8 mouse cellular contexts compared by ENCODE assay signal in the genomic region with DNA sequence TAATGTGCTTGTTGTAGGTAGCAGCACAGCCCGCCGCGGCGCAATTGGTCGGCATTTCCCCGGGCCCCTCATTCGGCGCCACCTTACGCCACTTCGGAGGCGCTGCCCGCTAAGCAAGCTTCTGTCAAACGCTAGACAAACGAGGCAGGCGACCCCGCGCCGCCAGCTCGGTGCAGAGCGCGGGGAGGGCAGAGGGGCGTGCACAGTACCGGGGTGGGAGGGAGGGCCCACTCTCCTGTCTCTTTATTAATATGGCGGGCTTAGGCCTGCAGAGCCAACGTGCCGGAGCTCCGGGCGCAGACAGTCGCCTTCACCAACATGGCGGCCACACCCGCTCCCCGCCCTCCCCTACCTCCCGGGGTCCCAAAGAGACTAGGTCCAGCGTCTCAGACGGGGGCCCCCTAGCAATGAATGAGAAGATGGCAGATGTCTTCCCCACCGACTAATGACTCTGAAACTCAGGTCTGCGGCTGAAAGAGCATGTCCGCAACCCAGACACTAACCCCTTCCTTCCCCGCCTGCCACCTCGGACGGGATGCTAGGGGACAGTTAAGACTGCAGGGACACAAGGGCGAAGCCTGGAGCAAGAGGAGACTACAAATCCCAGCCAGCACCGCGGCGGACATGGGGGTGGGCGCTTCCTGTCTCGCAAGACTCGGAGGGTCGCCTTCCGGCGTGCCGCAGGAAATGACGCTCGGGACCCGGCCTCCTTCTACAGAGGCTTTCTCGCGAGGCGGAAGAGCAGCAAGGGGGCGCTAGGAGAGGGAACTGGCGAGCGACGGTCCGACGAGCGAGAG. TPM values are rescaled to one million over a fixed set of nuclear protein-coding genes. Genes with fewer than 3 reads are reported as not detected.
A peak's percentile ranks its signal among the peaks of the same experiment; 100 is the strongest.
DNase-seq lines count a peak whose midpoint lies in the region; ATAC-seq and TF ChIP-seq lines count a peak whose summit lies in the region.

A gene (minus strand): TSS at position 223 of the 797 bp plus-strand sequence.
A gene (plus strand): TSS at position 739 of the 797 bp plus-strand sequence.

- no peak for TF ChIP-seq RAD21 in MEL (IDR thresholded peaks at IDR 0.05; ENCODE audit: low read depth, low read length)

- peak in 2 of 3 experiments; percentile 55 to 61; a peak in 4 of 6 replicates for TF ChIP-seq CTCF in MEL (IDR thresholded peaks at IDR 0.05 in 2 of 3, conservative IDR thresholded peaks at IDR 0.05 in 1 of 3; ENCODE audit: control insufficient read depth in 1 of 3, insufficient read depth in 1 of 3, low read depth in 2 of 3, low read length in 3 of 3, poor library complexity in 1 of 3, severe bottlenecking in 1 of 3)
- peak; percentile 49; the same call in 1 of the 2 replicates for TF ChIP-seq CTCF in cerebellum, adult 2 months (IDR thresholded peaks at IDR 0.05; ENCODE audit: borderline replicate concordance, insufficient read depth, low read depth, low read length)
- TF ChIP-seq CTCF in forebrain, postnatal 0 days (IDR thresholded peaks at IDR 0.05; ENCODE audit: low read depth): peak; percentile 86

- peak within 1 kb of the TSS; percentile 64 for H3K4me2 ChIP-seq in forebrain, postnatal 0 days (ENCODE audit: low read depth)
- peak within 1 kb of the TSS; percentile 59 for H3K4me2 ChIP-seq in lung, embryonic 15.5 days

- DNase-seq in MEL (ENCODE audit: low read depth, low spot score): peak; percentile 99
- DNase-seq in cerebellum, adult 2 months: peak; percentile 98 to 99
- DNase-seq in forebrain, postnatal 0 days: peak; percentile 99
- DNase-seq in heart, postnatal 4 days: peak; percentile 98
- DNase-seq in layer of hippocampus, adult 8-10 months (ENCODE audit: low spot score in 2 of 2): peak; percentile 98
- DNase-seq in ovary, adult 18-20 months (ENCODE audit: low spot score): peak; percentile 97
- peak; percentile 99 for DNase-seq in thymus, postnatal 0 days (ENCODE audit: low spot score)

- peaks cover 5 to 16% of the 10 kb centered on the region in 2 experiments for H3K4me1 ChIP-seq in MEL (ENCODE audit: control insufficient read depth in 1 of 2, insufficient read depth in 2 of 2, low read length in 2 of 2)
- H3K4me1 ChIP-seq in cerebellum, adult 2 months (ENCODE audit: control insufficient read depth, insufficient read depth, low read length): peaks cover 7% of the 10 kb centered on the region; the same call in 1 of the 2 replicates
- H3K4me1 ChIP-seq in forebrain, postnatal 0 days (ENCODE audit: insufficient read depth): peaks cover 32% of the 10 kb centered on the region
- H3K4me1 ChIP-seq in lung, embryonic 15.5 days: peaks cover 29% of the 10 kb centered on the region

- peak within 1 kb of the TSS; percentile 97 for H3K9ac ChIP-seq in MEL (ENCODE audit: control insufficient read depth, low read depth, low read length, poor library complexity, severe bottlenecking)
- peak within 1 kb of the TSS; percentile 90 for H3K9ac ChIP-seq in forebrain, postnatal 0 days
- peak within 1 kb of the TSS; percentile 93 for H3K9ac ChIP-seq in lung, embryonic 15.5 days

- TF ChIP-seq EP300 in MEL (IDR thresholded peaks at IDR 0.05; ENCODE audit: low read depth in 1 of 2, low read length in 2 of 2): 0 out of 4 replicates have a peak, but pooled peaks of 1 of the 2 experiments have one; percentile 26

- no peaks in the 10 kb centered on the region for H3K9me3 ChIP-seq in MEL (replicated peaks; ENCODE audit: insufficient read depth, low read length)
- no peaks in the 10 kb centered on the region for H3K9me3 ChIP-seq in forebrain, postnatal 0 days (ENCODE audit: low read length)
- H3K9me3 ChIP-seq in lung, embryonic 15.5 days: no peaks in the 10 kb centered on the region

- TF ChIP-seq POLR2A in MEL (IDR thresholded peaks at IDR 0.05; ENCODE audit: control insufficient read depth in 1 of 2, insufficient read depth in 1 of 2, low read depth in 1 of 2, low read length in 2 of 2, poor library complexity in 1 of 2): peak; percentile 73 to 89
- peak; percentile 91 for TF ChIP-seq POLR2A in cerebellum, adult 2 months (IDR thresholded peaks at IDR 0.05; ENCODE audit: borderline replicate concordance, insufficient read depth, low read length)

- peaks cover under 1 to 39% of the 10 kb centered on the region in 2 experiments for H3K36me3 ChIP-seq in MEL (ENCODE audit: control insufficient read depth in 1 of 2, insufficient read depth in 2 of 2, low read length in 2 of 2)
- H3K36me3 ChIP-seq in forebrain, postnatal 0 days (ENCODE audit: insufficient read depth): peaks cover 2% of the 10 kb centered on the region; the same call in 1 of the 2 replicates
- H3K36me3 ChIP-seq in lung, embryonic 15.5 days: 0 out of 2 replicates have a peak, but pooled peaks cover 3% of the 10 kb centered on the region

- H3K4me3 ChIP-seq in MEL (ENCODE audit: control insufficient read depth in 1 of 2, insufficient read depth in 1 of 2, low read depth in 2 of 2, low read length in 2 of 2): peak within 1 kb of the TSS; percentile 93 to 97
- peak within 1 kb of the TSS; percentile 91 for H3K4me3 ChIP-seq in cerebellum, adult 2 months (replicated peaks; ENCODE audit: insufficient read depth, low read depth, low read length)
- peak within 1 kb of the TSS; percentile 65 for H3K4me3 ChIP-seq in forebrain, postnatal 0 days (ENCODE audit: low read depth, low read length)
- H3K4me3 ChIP-seq in lung, embryonic 15.5 days: peak within 1 kb of the TSS; percentile 90

- peak within 1 kb of the TSS; percentile 94 for H3K27ac ChIP-seq in MEL (ENCODE audit: control insufficient read depth, low read depth, low read length)
- H3K27ac ChIP-seq in cerebellum, adult 2 months (ENCODE audit: insufficient read depth, low read length): peak within 1 kb of the TSS; percentile 96
- peak within 1 kb of the TSS; percentile 98 for H3K27ac ChIP-seq in forebrain, postnatal 0 days (ENCODE audit: low read depth, low read length)
- peak within 1 kb of the TSS; percentile 99 for H3K27ac ChIP-seq in lung, embryonic 15.5 days

- H3K79me2 ChIP-seq in MEL (ENCODE audit: control insufficient read depth, insufficient read depth, low read length, poor library complexity): peaks cover 55% of the 10 kb centered on the region

- WGBS in cerebellum, adult 2 months: under 1% methylated on average over 65 of the region's 65 CpGs
- WGBS in forebrain, postnatal 0 days: under 1% methylated on average over 65 of the region's 65 CpGs
- 0% methylated on average over 65 of the region's 65 CpGs for WGBS in lung, embryonic 15.5 days

- no peaks in the 10 kb centered on the region for H3K27me3 ChIP-seq in MEL (ENCODE audit: control insufficient read depth in 1 of 2, insufficient read depth in 2 of 2, low read length in 2 of 2)
- H3K27me3 ChIP-seq in cerebellum, adult 2 months (ENCODE audit: control insufficient read depth, insufficient read depth, low read length): no peaks in the 10 kb centered on the region
- H3K27me3 ChIP-seq in forebrain, postnatal 0 days (ENCODE audit: insufficient read depth, low read length): no peaks in the 10 kb centered on the region
- no peaks in the 10 kb centered on the region for H3K27me3 ChIP-seq in lung, embryonic 15.5 days

- ATAC-seq in forebrain, postnatal 0 days: peak; percentile 98
- peak; percentile 98 for ATAC-seq in lung, embryonic 15.5 days (ENCODE audit: borderline replicate concordance, extremely low read depth, low FRiP score, low TSS enrichment)

TF ChIP-seq in MEL, 35 proteins besides CTCF, POLR2A, EP300 and RAD21 (continues in another document):
- TF ChIP-seq MYC (IDR thresholded peaks at IDR 0.05; ENCODE audit: low read depth, low read length) (no peak), KAT2A (conservative IDR thresholded peaks at IDR 0.05; ENCODE audit: low read depth, low read length) (peak; percentile 96), NRF1 (IDR thresholded peaks at IDR 0.05; ENCODE audit: insufficient read depth, low read depth, low read length, poor library complexity, severe bottlenecking) (0 out of 2 replicates have a peak, but pooled peaks have one; percentile 33), USF2 (IDR thresholded peaks at IDR 0.05; ENCODE audit: borderline replicate concordance in 1 of 2, insufficient read depth in 1 of 2, low read depth in 1 of 2, low read length in 2 of 2) (no peak), ELF1 (IDR thresholded peaks at IDR 0.05; ENCODE audit: low read depth, low read length) (peak; percentile 97), CHD1 (IDR thresholded peaks at IDR 0.05; ENCODE audit: low read depth, low read length) (peak; percentile 61; the same call in 1 of the 2 replicates), MAX (IDR thresholded peaks at IDR 0.05; ENCODE audit: low read length) (peak; percentile 55), HCFC1 (IDR thresholded peaks at IDR 0.05; ENCODE audit: low read depth, low read length) (peak; percentile 99), POLR2AphosphoS2 (IDR thresholded peaks at IDR 0.05; ENCODE audit: low read length) (peak; percentile 96), POLR2AphosphoS5 (IDR thresholded peaks at IDR 0.05; ENCODE audit: borderline replicate concordance, low read depth, low read length) (no peak; the same call in 1 of the 2 replicates), MYB (IDR thresholded peaks at IDR 0.05; ENCODE audit: low read depth, low read length) (peak; percentile 56; the same call in 1 of the 2 replicates)

RNA-seq across cellular contexts. Expression of the first gene that starts in this region (rescaled TPM):
- total RNA-seq in MEL (2012; rRNA removed): 4.3 and 5.9 TPM in 2 replicates
- 1 to 10 TPM in 1 of 2 experiments, not detected in 1; 5.8 TPM for polyA plus RNA-seq in MEL (2012; ENCODE audit: insufficient read depth in 1 of 2, insufficient read length in 2 of 2, low read depth in 1 of 2, low replicate concordance in 2 of 2, missing spikeins in 1 of 2)
- polyA plus RNA-seq in cerebellum, adult 2 months (2012; rRNA removed): 14.6 and 15.1 TPM in 2 replicates
- total RNA-seq in forebrain, postnatal 0 days (2014; rRNA removed): 15.6 and 21.6 TPM in 2 replicates
- 12.0 and 13.8 TPM in 2 replicates for polyA plus RNA-seq in forebrain, postnatal 0 days (2015; fragmentation: Nextera tagmentation; extraction: Ambion mirVana)
- total RNA-seq in heart, postnatal 4 days (2021): 1 to 10 TPM; 4.5 to 6.7 TPM
- total RNA-seq in layer of hippocampus, adult 8-10 months (2022): 10 to 100 TPM; 13.0 to 18.3 (median 15.1) TPM
- polyA plus RNA-seq in lung, embryonic 15.5 days (2015; fragmentation: Nextera tagmentation; extraction: Ambion mirVana): 17.9 and 19.5 TPM in 2 replicates
- polyA plus RNA-seq in thymus, postnatal 0 days (2015; fragmentation: Nextera tagmentation; extraction: Ambion mirVana): 22.8 and 26.4 TPM in 2 replicates

RNA-seq across cellular contexts. Expression of the second gene that starts in this region (rescaled TPM):
- 14.4 and 16.7 TPM in 2 replicates for total RNA-seq in MEL (2012; rRNA removed)
- polyA plus RNA-seq in MEL (2012; ENCODE audit: insufficient read depth in 1 of 2, insufficient read length in 2 of 2, low read depth in 1 of 2, low replicate concordance in 2 of 2, missing spikeins in 1 of 2): 10 to 100 TPM in 1 of 2 experiments, not detected in 1; 28.7 TPM
- 94.4 and 98.8 TPM in 2 replicates for polyA plus RNA-seq in cerebellum, adult 2 months (2012; rRNA removed)
- 36.2 and 46.2 TPM in 2 replicates for total RNA-seq in forebrain, postnatal 0 days (2014; rRNA removed)
- polyA plus RNA-seq in forebrain, postnatal 0 days (2015; fragmentation: Nextera tagmentation; extraction: Ambion mirVana): 5.7 and 7.6 TPM in 2 replicates
- 10 to 100 TPM; 23.1 to 23.5 TPM for total RNA-seq in heart, postnatal 4 days (2021)
- 10 to 100 TPM; 44.9 to 61.2 (median 52.3) TPM for total RNA-seq in layer of hippocampus, adult 8-10 months (2022)
- polyA plus RNA-seq in lung, embryonic 15.5 days (2015; fragmentation: Nextera tagmentation; extraction: Ambion mirVana): 16.2 and 18.6 TPM in 2 replicates
- 15.4 and 21.7 TPM in 2 replicates for polyA plus RNA-seq in thymus, postnatal 0 days (2015; fragmentation: Nextera tagmentation; extraction: Ambion mirVana)

Comparison
In these comparisons a context has a peak if more than half of its experiments do, and no peak if none do; other contexts are left out.
1. Peak in every context shown above with its lines: DNase-seq, ATAC-seq, H3K4me3 ChIP-seq and H3K27ac ChIP-seq.